Mouse (Mus musculus) ovary, postnatal 10 days (tissue): ENCODE measurements around the gene Ankrd13d.

Source experiments
- DNase-seq: peaks from one replicate; pipeline ENCODE4 v3.0.0; 2022; ENCODE audit warnings: low spot score

Ankrd13d gene

GRCm38 (mm10) chr19:4282898-4283553, at the start of gene Ankrd13d:
Gene Ankrd13d, minus strand, starts transcription at chr19:4283137.
- DNase-seq, result peak; percentile 62

- DNase-seq, result no peak
Measured at GRCm38 (mm10) chr19:4332653-4333052, 49.7 kb upstream of the Ankrd13d start.

- no peak for DNase-seq
Measured at GRCm38 (mm10) chr19:4331273-4331672, 48.3 kb upstream of the Ankrd13d start.

- DNase-seq, result no peak
Measured at GRCm38 (mm10) chr19:4330603-4331002, 47.7 kb upstream of the Ankrd13d start.

GRCm38 (mm10) chr19:4328737-4329304, 45.9 kb upstream of the Ankrd13d start:
- DNase-seq, result no peak

- no peak for DNase-seq
Measured at GRCm38 (mm10) chr19:4326881-4327280, 43.9 kb upstream of the Ankrd13d start.

GRCm38 (mm10) chr19:4326106-4326505, 43.2 kb upstream of the Ankrd13d start:
- DNase-seq, result no peak

GRCm38 (mm10) chr19:4322134-4322533, 39.2 kb upstream of the Ankrd13d start:
- no peak for DNase-seq

- no peak for DNase-seq
Measured at GRCm38 (mm10) chr19:4321622-4322021, 38.7 kb upstream of the Ankrd13d start.

GRCm38 (mm10) chr19:4319272-4319671, 36.3 kb upstream of the Ankrd13d start:
- no peak for DNase-seq

GRCm38 (mm10) chr19:4317181-4317580, 34.2 kb upstream of the Ankrd13d start:
- DNase-seq, result no peak

GRCm38 (mm10) chr19:4315223-4315944, 32.4 kb upstream of the Ankrd13d start:
- no peak for DNase-seq

- no peak for DNase-seq
Measured at GRCm38 (mm10) chr19:4309776-4310185, 26.8 kb upstream of the Ankrd13d start.

- no peak for DNase-seq
Measured at GRCm38 (mm10) chr19:4309302-4309701, 26.4 kb upstream of the Ankrd13d start.

- DNase-seq, result peak; percentile 62
Measured at GRCm38 (mm10) chr19:4306190-4306577, 23.2 kb upstream of the Ankrd13d start, which contains the start of gene Grk2. Gene Grk2, minus strand, starts transcription at chr19:4306222.

- DNase-seq, result peak; percentile 44
Measured at GRCm38 (mm10) chr19:4305491-4306189, 22.7 kb upstream of the Ankrd13d start.

GRCm38 (mm10) chr19:4304871-4305321, 22.0 kb upstream of the Ankrd13d start:
- no peak for DNase-seq

GRCm38 (mm10) chr19:4304251-4304821, 21.4 kb upstream of the Ankrd13d start:
- DNase-seq, result no peak

GRCm38 (mm10) chr19:4303640-4303995, 20.7 kb upstream of the Ankrd13d start:
- no peak for DNase-seq

- no peak for DNase-seq
Measured at GRCm38 (mm10) chr19:4302936-4303639, 20.2 kb upstream of the Ankrd13d start.
